Mouse (Mus musculus) hindbrain, postnatal 0 days (tissue): ENCODE data around the gene Gm49366. TPM values are rescaled to one million over a fixed set of nuclear protein-coding genes. Genes with fewer than 3 reads are reported as not detected.
A peak's percentile ranks its signal among the peaks of the same experiment; 100 is the strongest.
"Not testable (repeated sequence)": the region's sequence is repeated elsewhere in the genome, so short reads cannot be mapped to it uniquely, and the experiment has no call there.

ENCODE experiments used
- ATAC-seq: fragments of 200-750 bp; cut with Nextera tagmentation; 2 replicates; pipeline ENCODE4 v1.8.0; 2017; ENCODE audit warnings: mild to moderate bottlenecking, moderate TSS enrichment, moderate library complexity
- DNase-seq: peaks from one replicate; pipeline ENCODE4 v3.0.0-alpha.2; 2015; ENCODE audit warnings: low spot score
- H3K27ac ChIP-seq: fragments of 300-500 bp; sonication (generic); 2 replicates; pipeline ENCODE4 v1.5.1; 2014; ENCODE audit warnings: mild to moderate bottlenecking
- H3K27me3 ChIP-seq: fragments of 300-500 bp; sonication (generic); 2 replicates; pipeline ENCODE4 v1.6.1; 2014; ENCODE audit warnings: low read length, mixed read lengths; ENCODE audit not compliant: insufficient read depth
- H3K36me3 ChIP-seq: fragments of 300-500 bp; sonication (generic); 2 replicates; pipeline ENCODE4 v1.6.1; 2014; ENCODE audit warnings: low read length, mixed read lengths; ENCODE audit not compliant: insufficient read depth
- H3K4me1 ChIP-seq: fragments of 300-500 bp; sonication (generic); 2 replicates; pipeline ENCODE4 v1.6.1; 2014; ENCODE audit warnings: antibody characterized with exemption, low read length, mixed read lengths; ENCODE audit not compliant: insufficient read depth
- H3K4me2 ChIP-seq: fragments of 300-500 bp; sonication (generic); 2 replicates; pipeline ENCODE4 v1.6.1; 2014; ENCODE audit warnings: low read depth, mild to moderate bottlenecking, low read length, moderate library complexity, mixed read lengths
- H3K4me3 ChIP-seq: fragments of 300-500 bp; sonication (generic); 2 replicates; pipeline ENCODE4 v1.5.1; 2014; ENCODE audit warnings: low read length
- H3K9ac ChIP-seq: fragments of 300-500 bp; sonication (generic); replicated peaks from 2 replicates; pipeline ENCODE4 v1.6.1; 2014; ENCODE audit warnings: mild to moderate bottlenecking, low read length, moderate library complexity, mixed read lengths
- H3K9me3 ChIP-seq: fragments of 300-500 bp; sonication (generic); 2 replicates; pipeline ENCODE4 v1.6.1; 2016; ENCODE audit warnings: low read length, mixed read lengths
- CTCF ChIP-seq: IDR thresholded peaks from 2 replicates; pipeline ENCODE4 v1.5.1; 2016; ENCODE audit warnings: antibody characterized with exemption, control low read depth, low read depth
- WGBS: fragments of 180-500 bp; shearing (Covaris S2); extraction: QIAGEN DNeasy Blood & Tissue Kit; methylation state at CpG from one replicate; pipeline ENCODE4 v1.1.7; 2014; 5-methylcytosine and 5-hydroxymethylcytosine counted together
- polyA plus RNA-seq: library from polyadenylated mRNA; unstranded; fragments of >200 nt; fragmentation: Nextera tagmentation; extraction: Ambion mirVana; gene quantifications from 2 replicates; pipeline ENCODE4 v1.2.1, GENCODE M21; 2015
- total RNA-seq: library from RNA; depleted of rRNA; stranded (reverse); fragments of >200 nt; gene quantifications from 2 replicates; pipeline ENCODE4 v1.2.3, GENCODE M21; 2014

The Gm49366 gene
- total and polyA plus RNA-seq, 2 experiments from 2014 or later: not detected

DNA sequence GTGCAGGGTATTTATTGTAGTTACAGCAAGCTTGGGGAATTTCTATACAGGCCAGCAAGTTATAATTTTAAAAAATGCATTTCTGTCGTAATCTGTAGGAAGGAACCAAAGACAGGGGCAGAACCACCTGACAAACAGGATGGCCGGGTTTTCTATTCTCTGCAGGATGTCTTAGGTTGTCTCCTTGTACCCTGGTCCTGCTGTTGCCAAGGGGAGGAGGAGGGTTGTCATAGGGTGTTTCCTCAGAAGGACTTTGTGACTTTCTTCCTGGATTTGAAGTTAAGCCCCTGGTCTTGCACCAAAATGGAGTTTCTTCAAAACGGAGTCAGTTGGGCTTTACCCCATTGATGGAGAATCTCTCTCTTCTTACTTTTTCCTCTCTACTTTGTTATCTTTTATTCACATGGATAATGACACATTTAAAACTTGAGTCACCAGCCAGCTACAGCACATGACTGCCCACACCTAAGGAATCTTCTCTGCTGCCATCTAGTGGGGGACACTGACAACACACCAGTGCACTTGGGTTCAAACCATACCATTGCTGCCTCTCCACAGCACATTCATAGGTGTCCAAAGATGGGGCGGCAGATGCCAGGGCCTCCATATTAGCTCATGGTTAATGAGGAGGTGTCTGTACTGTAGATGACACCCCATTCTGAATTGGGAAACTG lies 7.9 kb upstream of the Gm49366 start:
- Histone ChIP-seq H3K27me3 (no peaks in the 10 kb centered on the region), H3K4me2 (no peak overlapping the region), H3K9me3 (no peaks in the 10 kb centered on the region), H3K27ac (no peak overlapping the region), H3K9ac (no peak overlapping the region), H3K4me1 (no peaks in the 10 kb centered on the region), H3K36me3 (no peaks in the 10 kb centered on the region), H3K4me3 (no peak overlapping the region)
- WGBS: 67% methylated on average over 4 of the region's 4 CpGs
- peak; percentile 88 for TF ChIP-seq CTCF
- ATAC-seq: 0 out of 2 replicates have a peak, but pooled peaks have one; percentile 59
- peak; percentile 82 for DNase-seq

GRCm38 (mm10) chr12:84032854-84033253 lies 5.9 kb upstream of the Gm49366 start:
- no peaks in the 10 kb centered on the region for H3K27me3 ChIP-seq
- H3K4me3 ChIP-seq: no peak overlapping the region
- ATAC-seq (no peak), DNase-seq (no peak)
- H3K9ac ChIP-seq: no peak overlapping the region
- TF ChIP-seq CTCF: no peak
- no peaks in the 10 kb centered on the region for H3K4me1 ChIP-seq
- WGBS: 91% methylated on average over 4 of the region's 4 CpGs
- H3K36me3 ChIP-seq: no peaks in the 10 kb centered on the region
- H3K27ac ChIP-seq: no peak overlapping the region
- H3K9me3 ChIP-seq: no peaks in the 10 kb centered on the region
- no peak overlapping the region for H3K4me2 ChIP-seq

DNA sequence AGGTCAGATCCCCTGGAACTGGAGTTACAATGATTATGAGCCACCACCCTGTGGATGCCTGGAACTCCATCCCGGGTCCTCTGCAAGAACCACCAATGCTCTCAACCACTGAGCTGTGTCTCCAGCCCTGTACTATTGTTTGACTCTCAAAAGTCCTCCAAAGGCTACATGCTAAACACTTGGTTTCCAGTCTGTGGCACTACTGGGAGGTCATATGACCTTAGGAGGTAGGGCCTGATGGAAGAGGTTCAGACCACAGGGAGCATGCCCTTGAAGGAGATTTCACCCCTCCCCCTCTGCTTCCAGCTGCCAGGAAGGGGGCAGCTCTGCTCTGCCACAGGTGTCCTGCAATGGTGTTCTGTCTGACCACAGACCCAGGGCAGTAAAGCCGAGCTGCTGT lies 5.4 kb upstream of the Gm49366 start:
- WGBS: 90% methylated on average over 2 of the region's 2 CpGs
- not testable (repeated sequence) for H3K9me3 ChIP-seq, H3K27ac ChIP-seq, H3K27me3 ChIP-seq, DNase-seq, H3K4me1 ChIP-seq, ATAC-seq, H3K4me3 ChIP-seq, H3K9ac ChIP-seq, H3K4me2 ChIP-seq, H3K36me3 ChIP-seq

DNA sequence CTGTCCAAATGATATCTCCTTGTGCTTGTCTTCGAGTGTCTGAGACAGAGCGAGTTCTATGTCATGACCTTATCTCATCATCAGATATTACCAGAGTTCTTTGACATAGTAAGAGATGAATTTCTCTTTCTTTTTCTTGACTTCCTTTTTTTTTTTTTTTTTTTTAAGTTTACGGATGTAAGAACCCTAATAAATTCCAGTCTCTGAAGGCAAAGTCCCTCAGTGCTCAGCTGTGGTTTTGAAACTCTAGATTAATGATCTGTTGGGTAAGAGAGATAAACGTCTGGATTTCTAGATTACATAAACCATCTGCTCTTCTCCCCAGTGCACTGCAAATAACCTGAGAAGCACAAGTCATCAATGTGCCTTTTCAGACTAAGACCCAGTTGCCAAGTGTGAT lies 4.6 kb upstream of the Gm49366 start:
- WGBS: 77% methylated on average over 4 of the region's 4 CpGs
- no peak for TF ChIP-seq CTCF
- Histone ChIP-seq H3K27ac (no peak overlapping the region), H3K4me2 (no peak overlapping the region), H3K36me3 (no peaks in the 10 kb centered on the region), H3K9ac (no peak overlapping the region), H3K4me1 (no peaks in the 10 kb centered on the region), H3K4me3 (no peak overlapping the region), H3K27me3 (no peaks in the 10 kb centered on the region), H3K9me3 (no peaks in the 10 kb centered on the region)
- no peak for ATAC-seq
- DNase-seq: no peak

GRCm38 (mm10) chr12:84038241-84038640 lies 494 bp upstream of the Gm49366 start, which contains the start of gene Acot4:
Gene Acot4, plus strand, starts transcription at chr12:84038379.
- not testable (repeated sequence) for H3K4me1 ChIP-seq, H3K27me3 ChIP-seq, H3K9me3 ChIP-seq, H3K36me3 ChIP-seq, H3K27ac ChIP-seq
- Histone ChIP-seq H3K4me3 (peak within 1 kb of the TSS; percentile 42), H3K4me2 (peak within 1 kb of the TSS; percentile 64), H3K9ac (peak within 1 kb of the TSS; percentile 48)
- DNase-seq: peak; percentile 13
- ATAC-seq: peak; percentile 66; the same call in 1 of the 2 replicates
- WGBS: 7% methylated on average over 31 of the region's 32 CpGs

- Histone ChIP-seq H3K27ac (no peak overlapping the region), H3K36me3 (no peaks in the 10 kb centered on the region; the same call in 1 of the 2 replicates), H3K4me1 (no peaks in the 10 kb centered on the region), H3K9ac (no peak overlapping the region), H3K4me3 (no peak overlapping the region), H3K9me3 (no peaks in the 10 kb centered on the region), H3K4me2 (no peak overlapping the region), H3K27me3 (no peaks in the 10 kb centered on the region)
- 89% methylated on average over 5 of the region's 5 CpGs for WGBS
- no peak for DNase-seq
- ATAC-seq: no peak
- TF ChIP-seq CTCF: no peak
Measured at GRCm38 (mm10) chr12:84042248-84042647, 3.5 kb downstream of the Gm49366 start.

- no peaks in the 10 kb centered on the region; the same call in 1 of the 2 replicates for H3K9me3 ChIP-seq
- H3K27me3 ChIP-seq: no peaks in the 10 kb centered on the region
- TF ChIP-seq CTCF: no peak
- no peak overlapping the region for H3K4me2 ChIP-seq
- no peaks in the 10 kb centered on the region for H3K4me1 ChIP-seq
- ATAC-seq (no peak), DNase-seq (no peak)
- no peak overlapping the region for H3K27ac ChIP-seq
- H3K9ac ChIP-seq: no peak overlapping the region
- no peak overlapping the region for H3K4me3 ChIP-seq
- no peaks in the 10 kb centered on the region; the same call in 1 of the 2 replicates for H3K36me3 ChIP-seq
- 72% methylated on average over 2 of the region's 2 CpGs for WGBS
Measured at GRCm38 (mm10) chr12:84044045-84044444, 5.3 kb downstream of the Gm49366 start.
